Mouse (Mus musculus) liver, postnatal 0 days (tissue): ENCODE results near the gene Pef1.

ENCODE experiments used
- CTCF ChIP-seq: sonication (generic); IDR thresholded peaks from 2 replicates; pipeline ENCODE4 v1.5.1; 2016; ENCODE audit warnings: antibody characterized with exemption, low read depth
- EP300 ChIP-seq: IDR thresholded peaks from 2 replicates; pipeline ENCODE4 v1.6.1; 2016; ENCODE audit warnings: antibody characterized with exemption, low read depth, mild to moderate bottlenecking

DNA sequence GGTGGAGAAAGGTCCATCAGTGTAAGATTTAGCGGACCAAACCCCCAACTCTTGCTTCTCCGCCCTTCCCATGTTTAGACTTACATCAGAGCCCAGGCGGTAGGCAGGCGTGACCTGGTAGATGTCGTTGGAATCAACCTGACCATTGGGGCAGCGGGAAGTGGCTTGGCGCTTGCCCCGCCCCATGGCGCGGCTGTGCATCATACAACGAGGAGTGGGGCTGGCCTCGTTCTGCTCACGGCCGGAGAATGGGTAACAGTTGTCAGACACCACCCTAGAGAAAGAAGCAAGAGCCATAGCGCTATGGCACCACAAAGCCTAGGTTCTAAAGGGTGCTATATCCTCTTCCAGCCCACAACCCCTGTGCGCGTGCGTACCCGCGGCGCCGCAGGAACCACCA is 65.0 kb downstream of the Pef1 start:
- TF ChIP-seq CTCF (no peak), EP300 (no peak)
